Mouse (Mus musculus) brain, adult 2 months (tissue): ENCODE results near the gene Fam111a.

Experiments used
- DNase-seq: peaks from one replicate; pipeline ENCODE4 v3.0.0; 2011; ENCODE audit warnings: low read depth, low spot score

Gene Fam111a

DNA sequence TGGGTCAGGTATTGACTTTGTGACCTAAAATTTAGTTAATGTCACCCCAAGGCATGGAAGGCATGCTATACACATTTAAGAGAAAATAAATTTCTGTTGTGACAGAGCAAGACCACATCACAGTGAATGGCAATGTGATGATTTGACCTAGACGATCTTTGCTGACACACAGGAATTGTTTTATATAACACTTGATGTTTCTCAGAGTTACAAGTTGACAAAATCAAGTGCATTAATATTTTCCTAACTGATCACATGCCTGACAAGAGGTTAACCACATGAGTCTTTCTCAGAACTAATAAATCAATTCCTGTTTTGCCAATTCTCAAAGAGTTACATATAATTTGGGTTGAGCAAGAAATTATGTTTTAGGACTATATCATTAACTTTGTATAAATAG lies 68.1 kb downstream of the Fam111a start:
- DNase-seq = no peak

DNA sequence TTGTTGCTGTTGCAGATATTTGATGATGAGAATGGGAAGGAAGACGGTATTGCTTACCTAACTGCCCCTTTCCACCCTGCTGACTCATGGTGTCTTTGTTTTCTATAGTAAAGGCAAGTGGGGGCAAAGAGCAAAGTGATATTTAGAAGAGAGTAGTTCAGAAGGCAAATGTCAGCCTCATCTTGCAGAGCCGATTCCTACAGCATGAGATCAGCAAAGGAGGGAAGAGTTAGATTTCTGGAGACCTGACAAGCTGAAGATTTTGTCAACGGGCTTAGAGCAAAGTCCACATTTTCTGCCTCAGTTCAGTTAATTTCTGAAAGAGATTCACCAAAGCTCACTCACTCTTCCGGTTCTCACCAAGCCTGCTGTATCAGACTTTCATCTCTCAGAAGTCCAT lies 87.6 kb downstream of the Fam111a start, which contains the start of gene Glyat:
Glyat (plus strand) TSS at position 133 of the 400 bp plus-strand sequence.
- DNase-seq = no peak

DNA sequence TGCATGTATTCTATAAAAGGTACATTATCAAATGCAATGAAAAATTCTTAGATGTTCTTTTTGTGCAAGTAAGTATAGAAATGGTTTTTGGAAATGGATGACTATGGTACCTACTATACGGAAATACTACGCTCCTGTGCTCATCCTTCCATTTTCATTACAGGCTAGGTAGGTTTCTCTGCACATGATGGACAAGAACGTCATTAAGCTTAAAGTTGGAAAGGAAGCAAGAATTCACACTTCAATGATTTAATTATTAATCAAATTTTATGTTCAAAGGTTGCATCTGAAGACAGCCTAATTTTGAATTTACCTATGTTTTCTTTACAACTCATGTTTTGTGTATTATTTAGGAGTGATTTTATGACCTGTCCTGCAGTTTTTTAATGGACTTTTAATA lies 88.7 kb downstream of the Fam111a start:
- DNase-seq = no peak

DNA sequence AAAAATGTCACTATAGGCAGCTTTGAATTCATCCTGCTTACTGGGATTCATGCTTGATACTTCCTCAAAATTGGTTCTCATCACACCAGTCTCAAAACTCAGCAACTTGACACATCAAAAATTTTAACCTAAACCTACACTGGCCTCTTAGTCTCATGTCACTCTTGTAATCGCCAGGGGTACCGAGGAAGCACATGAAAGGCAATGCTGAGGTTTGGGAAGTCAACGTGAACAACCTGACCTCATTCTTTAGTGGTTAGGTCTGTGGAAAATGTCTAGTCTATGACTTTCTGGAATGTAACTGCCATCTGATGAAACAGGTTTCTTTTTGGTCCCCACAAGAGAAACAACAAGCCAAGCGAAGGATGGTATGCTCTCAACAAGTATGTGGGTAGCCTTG lies 89.4 kb downstream of the Fam111a start:
- DNase-seq = no peak

DNA sequence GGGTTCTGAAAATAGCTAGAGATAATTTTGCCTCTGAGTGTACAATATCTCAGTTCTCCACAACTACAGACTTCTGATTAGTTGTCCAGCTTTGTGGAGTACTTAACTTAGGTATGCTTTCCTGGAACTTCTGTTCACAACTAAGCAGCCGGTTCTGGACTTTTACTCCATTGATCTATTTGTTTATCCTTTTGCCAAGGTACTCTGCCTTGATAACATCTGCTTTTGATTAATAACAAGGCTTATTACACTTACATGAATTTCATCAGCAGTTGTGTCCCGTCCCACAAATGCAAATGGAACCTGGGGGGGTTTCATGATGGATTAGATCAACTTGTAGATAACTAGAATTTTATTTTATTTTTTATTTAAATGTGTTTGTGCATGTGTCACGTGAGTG lies 91.3 kb downstream of the Fam111a start:
- no peak for DNase-seq

DNA sequence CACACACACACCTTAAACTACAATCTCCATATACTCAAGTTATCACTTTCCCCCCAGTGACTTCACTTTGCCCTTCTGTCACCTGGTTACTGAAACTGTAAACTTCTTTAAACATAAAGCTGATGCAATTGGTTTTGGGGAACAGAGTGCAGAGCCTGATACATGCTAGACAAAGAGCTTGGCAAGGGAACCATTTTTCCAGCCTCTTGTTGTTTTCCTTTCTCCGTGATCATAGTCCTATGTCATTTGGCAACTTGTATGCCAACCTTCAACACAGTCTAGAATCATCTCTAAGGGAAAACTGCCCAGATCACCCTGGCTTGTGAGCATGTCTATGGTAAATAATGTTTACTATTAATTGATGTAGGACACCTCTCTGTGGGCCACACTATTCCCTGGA lies 92.5 kb downstream of the Fam111a start:
- no peak for DNase-seq
